Mouse (Mus musculus): ENCODE results near the gene Cul9. TPM values are rescaled to one million over a fixed set of nuclear protein-coding genes. Genes with fewer than 3 reads are reported as not detected.

Cul9 gene
- total RNA-seq, 4 experiments from 2014 or later: 22.7 to 28.0 (median 24.9) TPM

GRCm38 (mm10) chr17:46453302-46453948, 92.8 kb downstream of the Cul9 start:
- DNase-seq (ENCODE audit: low spot score): no peak

GRCm38 (mm10) chr17:46452683-46453082, 93.5 kb downstream of the Cul9 start:
- no peak for DNase-seq (ENCODE audit: low spot score)

Small RNAs within 50 kb of the gene (microRNA-seq; reads per million reads assigned to microRNA genes)
- not detected for gene Mir6976

Other genes starting within 250 kb of the Cul9 start
- under 1 TPM in 2 of 4 experiments, not detected in 2; 0.14 to 0.53 TPM for gene Dlk2, start 249.0 kb downstream of the Cul9 start, total RNA-seq (2022)
- 1 to 10 TPM; 3.2 to 5.2 (median 4.1) TPM for gene Abcc10, start 218.0 kb downstream of the Cul9 start, total RNA-seq (2022)
- 10 to 100 TPM; 15.2 to 21.6 (median 17.2) TPM for gene Zfp318, start 162.7 kb downstream of the Cul9 start, total RNA-seq (2022)
- gene Crip3, start 117.5 kb downstream of the Cul9 start, total RNA-seq (2022): 1 to 10 TPM in 1 of 4 experiments, under 1 TPM in 3; 0.54 to 1.0 (median 0.88) TPM
- not detected for gene Slc22a7, start 107.9 kb downstream of the Cul9 start, total RNA-seq (2022)
- under 1 TPM; 0.11 to 0.41 (median 0.24) TPM for gene Ttbk1, start 58.7 kb downstream of the Cul9 start, total RNA-seq (2022)
- gene Dnph1, start 49.7 kb downstream of the Cul9 start, total RNA-seq (2022): 1 to 10 TPM; 1.7 to 2.2 (median 1.8) TPM
- gene Srf, start 9.8 kb upstream of the Cul9 start, total RNA-seq (2022): 100 to 1,000 TPM in 2 of 4 experiments, 10 to 100 TPM in 2; 84.1 to 121 (median 98.6) TPM
- 1 to 10 TPM; 1.8 to 3.5 (median 2.1) TPM for gene Ptk7, start 83.1 kb upstream of the Cul9 start, total RNA-seq (2022)
- 10 to 100 TPM; 27.5 to 29.1 (median 28.5) TPM for gene Klc4, start 99.6 kb upstream of the Cul9 start, total RNA-seq (2022)
- 100 to 1,000 TPM; 115 to 133 (median 125) TPM for gene Mrpl2, start 99.8 kb upstream of the Cul9 start, total RNA-seq (2022)
- 10 to 100 TPM; 16.5 to 21.2 (median 18.7) TPM for gene Cul7, start 103.9 kb upstream of the Cul9 start, total RNA-seq (2022)
- 10 to 100 TPM; 10.5 to 13.7 (median 12.4) TPM for gene Rrp36, start 128.0 kb upstream of the Cul9 start, total RNA-seq (2022)
- gene Mea1, start 132.4 kb upstream of the Cul9 start, total RNA-seq (2022): 10 to 100 TPM; 47.1 to 52.5 (median 51.6) TPM
- gene Klhdc3, start 134.5 kb upstream of the Cul9 start, total RNA-seq (2022): 10 to 100 TPM; 53.8 to 65.7 (median 61.5) TPM
- gene Ppp2r5d, start 158.7 kb upstream of the Cul9 start, total RNA-seq (2022): 10 to 100 TPM; 25.1 to 31.0 (median 28.6) TPM
- gene Pex6, start 165.1 kb upstream of the Cul9 start, total RNA-seq (2022): 10 to 100 TPM; 34.4 to 37.4 (median 35.7) TPM
- 1 to 10 TPM; 2.6 to 7.2 (median 3.4) TPM for gene Gnmt, start 182.8 kb upstream of the Cul9 start, total RNA-seq (2022)
- gene Cnpy3, start 205.8 kb upstream of the Cul9 start, total RNA-seq (2022): 10 to 100 TPM; 17.2 to 22.1 (median 18.4) TPM
- gene Ptcra, start 217.3 kb upstream of the Cul9 start, total RNA-seq (2022): not detected
- gene 2310039H08Rik, start 226.2 kb upstream of the Cul9 start, total RNA-seq (2022): 10 to 100 TPM; 24.2 to 33.2 (median 28.9) TPM
- 10 to 100 TPM; 43.9 to 58.6 (median 52.8) TPM for gene Rpl7l1, start 236.3 kb upstream of the Cul9 start, total RNA-seq (2022)

All from heart, adult 8-10 months (tissue).